Mouse (Mus musculus): ENCODE results near the gene Gan.

Gan gene

GRCm38 (mm10) chr8:117157769-117158091, 205 bp upstream of the Gan start:
- peak; percentile 97 to 99 for DNase-seq (ENCODE audit: low spot score in 2 of 2)

- DNase-seq (ENCODE audit: low spot score in 2 of 2), result no peak
These were observed 1.1 kb downstream of the Gan start for GRCm38 (mm10) chr8:117159031-117159430.

- DNase-seq (ENCODE audit: low spot score in 2 of 2), result no peak
These were observed 7.0 kb downstream of the Gan start for GRCm38 (mm10) chr8:117164912-117165311.

- DNase-seq (ENCODE audit: low spot score in 2 of 2), result no peak
These were observed 7.6 kb downstream of the Gan start for GRCm38 (mm10) chr8:117165542-117165941.

- DNase-seq (ENCODE audit: low spot score in 2 of 2), result no peak
These were observed 8.6 kb downstream of the Gan start for GRCm38 (mm10) chr8:117166515-117166914.

GRCm38 (mm10) chr8:117167243-117167883, 9.4 kb downstream of the Gan start:
- DNase-seq (ENCODE audit: low spot score in 2 of 2), result no peak

GRCm38 (mm10) chr8:117168378-117168777, 10.4 kb downstream of the Gan start:
- no peak for DNase-seq (ENCODE audit: low spot score in 2 of 2)

- no peak for DNase-seq (ENCODE audit: low spot score in 2 of 2)
These were observed 13.9 kb downstream of the Gan start for GRCm38 (mm10) chr8:117171826-117172225.

GRCm38 (mm10) chr8:117172904-117173303, 15.0 kb downstream of the Gan start:
- no peak for DNase-seq (ENCODE audit: low spot score in 2 of 2)

GRCm38 (mm10) chr8:117173690-117174089, 15.8 kb downstream of the Gan start:
- no peak for DNase-seq (ENCODE audit: low spot score in 2 of 2)

GRCm38 (mm10) chr8:117174536-117174935, 16.6 kb downstream of the Gan start:
- no peak for DNase-seq (ENCODE audit: low spot score in 2 of 2)

GRCm38 (mm10) chr8:117176308-117176707, 18.4 kb downstream of the Gan start:
- DNase-seq (ENCODE audit: low spot score in 2 of 2), result no peak

GRCm38 (mm10) chr8:117177236-117177635, 19.3 kb downstream of the Gan start:
- no peak for DNase-seq (ENCODE audit: low spot score in 2 of 2)

GRCm38 (mm10) chr8:117178039-117178438, 20.1 kb downstream of the Gan start:
- DNase-seq (ENCODE audit: low spot score in 2 of 2), result no peak

GRCm38 (mm10) chr8:117178676-117179075, 20.7 kb downstream of the Gan start:
- DNase-seq (ENCODE audit: low spot score in 2 of 2), result no peak

- no peak for DNase-seq (ENCODE audit: low spot score in 2 of 2)
These were observed 24.8 kb downstream of the Gan start for GRCm38 (mm10) chr8:117182746-117183145.

- DNase-seq (ENCODE audit: low spot score in 2 of 2), result no peak
These were observed 25.9 kb downstream of the Gan start for GRCm38 (mm10) chr8:117183664-117184377.

- peak in 1 of 2 experiments; percentile 36 for DNase-seq (ENCODE audit: low spot score in 2 of 2)
These were observed 36.4 kb downstream of the Gan start for GRCm38 (mm10) chr8:117194355-117194754.

GRCm38 (mm10) chr8:117196593-117196992, 38.7 kb downstream of the Gan start:
- no peak for DNase-seq (ENCODE audit: low spot score in 2 of 2)

- no peak for DNase-seq (ENCODE audit: low spot score in 2 of 2)
These were observed 39.6 kb downstream of the Gan start for GRCm38 (mm10) chr8:117197551-117197950.

- DNase-seq (ENCODE audit: low spot score in 2 of 2), result peak; percentile 46 to 71
These were observed 40.4 kb downstream of the Gan start for GRCm38 (mm10) chr8:117198141-117198935.

- no peak for DNase-seq (ENCODE audit: low spot score in 2 of 2)
These were observed 41.7 kb downstream of the Gan start for GRCm38 (mm10) chr8:117199658-117200057.

GRCm38 (mm10) chr8:117200346-117200745, 42.4 kb downstream of the Gan start:
- DNase-seq (ENCODE audit: low spot score in 2 of 2), result no peak
